Mouse (Mus musculus): Measurements from ENCODE around the gene Kif1c.
"Not testable (repeated sequence)": the region's sequence is repeated elsewhere in the genome, so short reads cannot be mapped to it uniquely, and the experiment has no call there.

Gene Kif1c

DNA sequence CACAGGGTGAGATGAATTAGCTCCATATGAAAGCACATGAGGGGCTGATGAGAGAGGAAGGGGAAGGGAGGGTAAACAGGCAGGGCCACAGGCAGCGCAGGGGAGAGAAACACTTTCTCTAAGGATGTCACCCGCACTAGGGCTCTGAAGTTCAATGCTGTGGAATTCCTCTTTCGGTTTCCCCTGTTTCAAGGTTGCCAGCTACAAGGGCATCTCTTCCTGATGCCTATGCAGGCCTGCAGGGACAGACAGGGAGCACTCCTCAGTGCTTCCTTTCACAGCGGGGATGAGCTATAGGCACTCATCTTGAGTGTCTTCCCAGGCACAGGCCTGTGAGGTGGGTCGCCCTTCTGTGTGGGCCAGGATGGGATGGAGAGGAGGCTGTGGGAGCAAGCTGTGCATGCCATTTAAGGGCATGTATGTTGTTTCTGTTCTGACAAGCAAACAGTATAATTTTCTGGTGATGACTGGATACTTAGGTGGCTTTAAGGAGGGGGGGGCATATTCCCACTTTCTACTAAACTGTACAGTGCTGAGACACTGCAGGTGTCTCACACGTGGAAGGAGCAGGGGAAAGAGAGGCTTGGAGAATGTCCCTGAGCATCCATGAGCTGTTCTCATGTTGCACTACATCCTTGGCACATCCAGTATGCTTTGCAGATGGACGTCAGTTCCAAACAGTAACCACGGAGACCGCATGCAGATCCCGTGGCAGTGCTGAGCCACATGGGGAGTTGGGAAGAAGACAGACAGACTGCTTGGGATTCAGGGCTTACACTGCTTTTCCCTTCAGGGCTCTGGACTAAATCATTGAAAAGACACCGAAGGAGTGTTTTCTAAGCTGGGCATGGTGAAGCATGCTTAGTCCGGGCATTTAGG lies 42.5 kb downstream of the Kif1c start:
- no peak for DNase-seq (ENCODE audit: low spot score)

DNA sequence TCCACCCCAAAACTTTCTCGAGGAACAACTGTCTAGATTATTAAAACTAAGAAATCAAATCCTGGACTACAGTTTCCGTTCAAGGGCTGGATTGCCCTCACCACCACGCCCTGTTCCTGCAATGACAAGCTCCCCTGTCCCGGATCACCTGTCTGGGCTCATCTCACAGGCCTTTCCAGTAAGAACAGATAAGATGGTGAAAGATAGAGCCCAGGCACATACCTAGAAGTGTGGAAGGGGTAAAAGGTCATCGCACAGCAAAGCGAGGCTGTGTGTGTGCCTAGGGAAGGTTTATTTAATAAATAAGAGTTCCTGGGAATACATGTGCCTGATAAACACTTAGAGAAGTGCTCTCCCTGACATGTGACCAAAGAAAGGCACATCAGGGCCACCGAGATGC lies 45.3 kb downstream of the Kif1c start:
- DNase-seq (ENCODE audit: low spot score) = no peak

GRCm38 (mm10) chr11:70747876-70748545 lies 47.7 kb downstream of the Kif1c start:
- no peak for DNase-seq (ENCODE audit: low spot score)

DNA sequence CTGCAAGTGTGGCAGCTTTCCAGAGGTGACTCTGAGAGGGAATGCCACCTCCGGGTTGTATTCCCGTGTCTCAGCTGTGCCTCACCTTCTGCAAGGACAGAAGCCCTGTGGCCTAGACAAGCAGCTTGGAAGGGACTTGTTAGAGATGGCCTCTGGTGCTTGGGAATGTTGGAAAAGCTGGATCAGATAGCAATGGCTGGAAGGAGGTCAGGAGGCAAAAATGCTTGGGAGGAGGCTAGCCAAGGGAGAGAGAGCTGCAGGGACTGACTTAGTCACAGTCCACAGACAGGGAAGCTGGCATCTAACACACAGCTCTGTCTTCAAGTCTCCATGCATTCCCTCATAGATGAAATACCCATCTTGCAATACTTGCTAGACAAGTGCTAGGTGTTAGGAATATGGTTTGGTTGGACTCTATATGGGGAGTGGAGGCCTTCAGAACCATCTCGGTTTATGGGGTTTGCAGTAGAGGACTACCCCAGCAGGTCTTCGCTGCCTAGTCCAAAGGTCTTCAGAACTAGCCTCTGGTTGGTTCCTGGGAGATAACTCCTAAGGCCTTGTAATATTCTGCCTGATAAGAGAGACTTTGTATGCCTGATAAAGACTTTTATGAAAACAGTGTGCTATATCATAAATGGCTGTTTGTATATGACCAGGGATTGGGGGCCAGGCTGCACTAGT lies 52.1 kb downstream of the Kif1c start:
- no peak for DNase-seq (ENCODE audit: low spot score)

DNA sequence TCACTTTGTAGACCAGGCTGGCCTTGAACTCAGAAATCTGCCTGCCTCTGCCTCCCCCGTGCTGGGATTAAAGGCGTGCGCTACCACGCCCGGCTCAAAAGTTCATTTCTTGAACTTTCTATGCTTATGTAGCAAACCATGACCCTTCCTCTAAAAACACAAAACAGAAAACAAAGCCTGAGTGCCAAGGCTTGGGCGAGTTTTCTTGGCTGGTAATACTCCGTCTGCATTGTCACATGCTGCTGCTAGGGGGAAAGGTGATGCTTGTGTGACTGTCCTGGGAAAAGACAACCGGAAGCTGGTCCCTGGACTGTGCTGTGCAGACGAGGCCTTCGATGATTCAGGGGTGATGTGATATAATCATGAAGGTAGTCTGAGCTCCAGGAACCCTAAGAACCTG lies 52.8 kb downstream of the Kif1c start:
- no peak for DNase-seq (ENCODE audit: low spot score)

GRCm38 (mm10) chr11:70754476-70754875 lies 54.1 kb downstream of the Kif1c start:
- no peak for DNase-seq (ENCODE audit: low spot score)

DNA sequence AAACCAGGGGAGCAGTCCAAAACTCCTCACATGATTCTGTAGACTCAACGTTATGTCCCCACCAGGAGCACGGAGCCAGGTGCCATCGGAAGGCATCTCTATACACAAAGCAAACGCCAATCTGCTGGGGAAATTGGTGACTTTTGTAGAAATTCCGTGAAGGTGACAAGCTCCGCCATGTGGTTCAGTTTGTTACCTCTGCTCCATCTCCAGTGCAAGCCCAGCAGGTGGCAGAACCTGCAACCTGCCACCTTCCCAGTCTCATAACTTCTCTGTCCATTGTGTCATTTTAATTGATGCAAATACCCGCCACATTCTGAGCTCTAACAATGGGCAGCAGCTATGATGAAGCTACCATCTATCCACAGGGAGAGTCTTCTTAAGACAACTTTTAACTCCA lies 54.6 kb downstream of the Kif1c start:
- no peak for DNase-seq (ENCODE audit: low spot score)

DNA sequence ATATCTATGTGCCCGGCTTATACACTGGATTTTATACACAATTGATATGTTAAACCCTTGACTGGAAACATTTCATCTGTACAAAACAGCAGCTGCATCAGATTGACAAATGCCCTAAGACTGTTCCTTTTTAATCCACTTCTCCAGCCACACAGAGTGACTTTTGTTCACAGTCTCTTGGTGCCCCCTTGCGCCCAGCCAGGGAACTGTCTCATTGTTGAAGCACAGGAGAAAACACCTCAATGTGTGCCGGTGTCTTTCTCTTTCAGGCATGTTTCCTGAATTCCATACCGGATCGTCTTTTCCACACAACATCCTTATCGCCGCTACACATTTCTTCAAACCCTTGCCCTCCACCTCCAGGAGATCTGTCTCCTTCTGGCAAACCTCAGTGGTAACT lies 55.3 kb downstream of the Kif1c start:
- DNase-seq (ENCODE audit: low spot score) = peak; percentile 75

- DNase-seq (ENCODE audit: low spot score) = not testable (repeated sequence)
Measured at GRCm38 (mm10) chr11:70760446-70760845, 60.1 kb downstream of the Kif1c start.

DNA sequence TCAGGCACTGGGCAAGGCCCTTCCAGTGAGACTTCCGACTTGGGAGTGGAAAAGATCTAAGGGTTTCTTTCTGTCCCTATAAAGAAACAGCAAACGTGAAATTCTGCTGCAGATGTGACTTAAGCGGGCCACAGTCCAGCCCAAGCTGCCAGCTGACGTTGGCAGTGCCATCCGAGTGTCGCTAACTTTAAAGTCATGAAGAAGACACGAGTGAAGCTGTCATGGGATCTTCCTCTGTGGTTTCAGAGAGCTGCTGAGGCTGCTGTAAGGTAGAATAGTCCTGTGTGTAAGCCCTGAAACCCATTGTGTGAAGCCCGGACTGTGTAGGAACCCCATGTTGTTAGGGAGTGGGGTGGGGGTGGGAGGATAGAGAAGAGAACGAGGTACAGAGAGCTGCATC lies 62.3 kb downstream of the Kif1c start:
- peak; percentile 72 for DNase-seq (ENCODE audit: low spot score)

- DNase-seq (ENCODE audit: low spot score) = no peak
Measured at GRCm38 (mm10) chr11:70763582-70763935, 63.2 kb downstream of the Kif1c start.

DNA sequence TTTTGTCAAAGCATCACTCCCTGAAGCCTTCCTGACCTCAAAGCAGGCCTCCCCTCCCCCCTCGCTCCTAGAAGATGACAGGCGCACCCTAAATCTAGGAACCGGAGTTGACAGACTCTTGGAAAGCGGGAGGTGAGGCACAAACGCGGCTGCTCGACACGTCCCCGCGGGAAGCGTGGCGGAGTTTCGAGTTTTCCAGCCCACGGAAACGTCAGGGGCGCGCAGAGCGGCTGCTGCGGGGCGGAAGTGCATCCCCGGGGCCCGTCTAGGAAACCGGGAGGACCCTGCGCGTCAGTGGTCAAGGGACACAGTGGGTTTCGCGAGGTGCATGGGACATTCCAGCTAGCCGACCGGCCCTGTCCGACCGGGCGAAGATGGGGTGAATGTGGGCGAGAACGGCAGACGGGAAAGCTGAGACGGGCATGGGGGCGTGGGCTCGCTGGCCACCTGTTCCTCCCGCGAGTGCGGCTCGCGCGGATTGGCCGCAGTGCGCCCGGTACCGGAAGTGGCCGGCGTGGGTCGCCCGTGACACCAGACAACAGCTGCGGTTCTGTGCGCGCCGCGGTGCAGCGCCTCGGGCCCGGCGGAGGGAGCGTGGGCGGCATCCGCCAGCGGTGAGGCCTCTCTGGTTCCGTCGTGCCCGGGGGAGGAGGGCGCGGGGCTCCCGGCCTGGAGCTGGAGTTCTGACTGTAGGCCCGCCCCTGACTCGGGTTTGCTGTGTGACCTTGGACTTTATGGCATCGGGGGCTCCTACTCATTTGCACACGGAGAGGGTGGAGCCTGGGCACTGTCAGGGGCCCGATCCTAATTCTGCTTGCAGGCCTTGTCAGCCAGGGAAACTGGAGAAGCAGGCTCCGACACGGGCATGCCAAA lies 63.8 kb downstream of the Kif1c start, which contains the start of gene Zfp3:
Zfp3 (plus strand) TSS at position 274 of the 873 bp plus-strand sequence.
- peak; percentile 83 for DNase-seq (ENCODE audit: low spot score)

- DNase-seq (ENCODE audit: low spot score) = peak; percentile 32
Measured at GRCm38 (mm10) chr11:70765776-70766445, 65.6 kb downstream of the Kif1c start.

DNA sequence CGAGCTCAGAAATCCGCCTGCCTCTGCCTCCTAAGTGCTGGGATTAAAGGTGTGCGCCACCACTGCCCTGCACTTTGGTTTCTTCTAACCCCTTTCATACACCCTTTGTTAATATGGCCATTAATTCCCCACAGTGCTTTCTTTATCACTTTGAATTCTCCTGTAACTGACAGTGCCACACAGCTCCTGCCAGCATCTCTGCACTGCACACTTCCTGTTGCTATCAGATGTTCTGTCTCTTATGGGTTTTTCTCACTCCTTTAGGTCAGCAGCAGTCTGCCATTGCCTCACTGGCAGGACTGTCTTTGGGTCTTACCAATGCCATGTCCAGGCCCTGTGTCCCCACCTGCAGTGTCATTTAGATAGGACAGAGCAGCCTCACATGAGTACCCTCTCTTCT lies 70.5 kb downstream of the Kif1c start:
- DNase-seq (ENCODE audit: low spot score) = no peak

GRCm38 (mm10) chr11:70776830-70777571 lies 76.7 kb downstream of the Kif1c start:
- peak; percentile 81 for DNase-seq (ENCODE audit: low spot score)

DNA sequence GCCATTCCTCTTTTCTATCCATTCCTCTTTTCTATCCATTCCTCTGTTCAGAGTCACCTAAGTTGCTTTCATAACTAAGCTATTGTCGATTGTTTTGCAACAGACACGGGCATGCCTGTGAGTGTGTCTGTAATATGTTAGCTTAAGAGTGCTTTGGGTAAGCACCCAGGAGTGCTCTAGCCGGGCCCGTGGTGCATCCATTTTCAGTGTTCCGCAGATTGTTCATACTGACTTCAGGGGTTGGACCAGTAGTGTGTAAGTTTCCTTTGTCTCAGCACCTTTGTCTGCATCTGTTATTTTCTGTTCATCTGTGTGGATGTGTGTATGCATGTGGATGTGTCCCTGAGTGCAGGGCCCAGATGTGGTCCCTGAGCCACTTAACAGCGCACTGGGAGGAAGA lies 77.3 kb downstream of the Kif1c start:
- DNase-seq (ENCODE audit: low spot score) = no peak

DNA sequence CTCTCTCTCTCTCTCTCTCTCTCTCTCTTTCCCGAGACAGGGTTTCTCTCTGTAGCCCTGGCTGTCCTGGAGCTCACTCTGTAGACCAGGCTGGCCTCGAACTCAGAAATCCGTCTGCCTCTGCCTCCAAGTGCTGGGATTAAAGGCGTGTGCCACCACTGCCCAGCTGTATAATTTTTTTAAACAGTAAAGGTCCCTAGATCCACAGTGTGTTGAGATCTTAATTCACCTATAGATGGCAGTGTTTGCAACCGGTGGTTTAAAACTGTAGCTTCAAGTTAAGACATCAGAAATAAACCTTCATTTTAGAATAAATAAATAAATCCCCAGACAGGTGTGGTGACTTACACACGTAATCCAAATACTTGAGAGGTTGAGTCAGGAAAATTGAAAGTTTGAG lies 77.7 kb downstream of the Kif1c start:
- DNase-seq (ENCODE audit: low spot score) = not testable (repeated sequence)
